Mouse (Mus musculus): ENCODE measurements around the gene Dysf. TPM values are rescaled to one million over a fixed set of nuclear protein-coding genes. Genes with fewer than 3 reads are reported as not detected.

Gene Dysf
- 5.7 TPM for polyA plus RNA-seq (2015; fragmentation: Illumina TruSeq; extraction: RNeasy Lipid Tissue Mini Kit (QIAGEN cat#74804); ENCODE audit: insufficient read depth, low replicate concordance)

GRCm38 (mm10) chr6:84008363-84009171 lies at the start of gene Dysf:
Dysf (plus strand) TSS chr6:84008590.

Other genes starting within 250 kb of the Dysf start
- not detected for gene Ankrd53, start 245.9 kb upstream of the Dysf start, polyA plus RNA-seq (2015; fragmentation: Illumina TruSeq; extraction: RNeasy Lipid Tissue Mini Kit (QIAGEN cat#74804); ENCODE audit: insufficient read depth, low replicate concordance)
- 46.2 TPM for gene Tex261, start 232.8 kb upstream of the Dysf start, polyA plus RNA-seq (2015; fragmentation: Illumina TruSeq; extraction: RNeasy Lipid Tissue Mini Kit (QIAGEN cat#74804); ENCODE audit: insufficient read depth, low replicate concordance)
- gene Nagk, start 213.6 kb upstream of the Dysf start, polyA plus RNA-seq (2015; fragmentation: Illumina TruSeq; extraction: RNeasy Lipid Tissue Mini Kit (QIAGEN cat#74804); ENCODE audit: insufficient read depth, low replicate concordance) = 34.6 TPM
- gene Paip2b, start 176.8 kb upstream of the Dysf start, polyA plus RNA-seq (2015; fragmentation: Illumina TruSeq; extraction: RNeasy Lipid Tissue Mini Kit (QIAGEN cat#74804); ENCODE audit: insufficient read depth, low replicate concordance) = 34.6 TPM
- 186 TPM for gene Zfp638, start 141.5 kb upstream of the Dysf start, polyA plus RNA-seq (2015; fragmentation: Illumina TruSeq; extraction: RNeasy Lipid Tissue Mini Kit (QIAGEN cat#74804); ENCODE audit: insufficient read depth, low replicate concordance)

Measured in spleen, adult 10 weeks (tissue).